Mouse (Mus musculus): ENCODE data around the gene Hexb.

GRCm38 (mm10) chr13:97227795-97228194 lies 29.6 kb upstream of the Hexb start:
- TF ChIP-seq POLR2A (IDR thresholded peaks at IDR 0.05; ENCODE audit: low read depth, low read length) (no peak), CTCF (IDR thresholded peaks at IDR 0.05; ENCODE audit: extremely low read depth, insufficient read length, insufficient replicate concordance, low read depth, low read length) (no peak)

Data from small intestine, adult 2 months (tissue).